Mouse (Mus musculus) retina, embryonic 14.5 days (tissue): ENCODE results near the gene Pnma1.
A peak's percentile ranks its signal among the peaks of the same experiment; 100 is the strongest.

ENCODE experiments used
- DNase-seq: peaks from one replicate; pipeline ENCODE4 v3.0.0-alpha.2; 2015; ENCODE audit warnings: low spot score

Gene Pnma1

DNA sequence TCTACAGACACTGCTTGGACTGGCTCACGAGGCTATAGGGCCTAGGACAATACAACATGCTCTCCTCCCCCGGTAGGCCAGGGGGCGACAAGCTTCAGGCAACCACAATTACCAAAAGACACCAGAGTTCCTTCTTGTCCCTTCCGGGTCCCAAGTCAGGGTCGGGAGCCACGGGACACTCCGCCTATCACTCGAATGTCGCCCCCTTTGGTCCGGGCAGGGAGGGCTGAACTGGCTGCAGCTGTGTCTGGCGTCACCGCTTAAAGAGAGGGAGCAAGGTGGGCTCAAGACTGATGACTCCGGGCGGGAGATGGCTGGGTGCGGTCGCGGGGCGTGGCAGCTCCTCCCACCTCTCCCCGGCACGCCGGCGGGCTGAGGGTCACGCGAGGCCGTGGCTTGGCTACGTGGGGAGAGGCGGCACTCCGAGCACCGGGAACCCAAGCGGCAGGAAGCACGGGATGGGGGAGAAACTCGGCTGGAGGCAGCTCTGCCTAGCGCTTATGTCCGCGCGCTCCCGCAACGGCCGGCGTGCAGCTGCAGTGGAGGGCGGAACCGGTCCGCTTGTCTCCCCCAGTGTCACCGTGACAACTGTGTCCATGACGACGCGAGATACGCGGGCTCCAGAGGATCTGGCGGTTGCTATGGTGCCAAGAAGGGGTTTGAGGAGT is at the start of gene Pnma1:
Gene Pnma1, minus strand, starts transcription at position 536 of the 668 bp plus-strand sequence.
- peak; percentile 90 for DNase-seq

DNA sequence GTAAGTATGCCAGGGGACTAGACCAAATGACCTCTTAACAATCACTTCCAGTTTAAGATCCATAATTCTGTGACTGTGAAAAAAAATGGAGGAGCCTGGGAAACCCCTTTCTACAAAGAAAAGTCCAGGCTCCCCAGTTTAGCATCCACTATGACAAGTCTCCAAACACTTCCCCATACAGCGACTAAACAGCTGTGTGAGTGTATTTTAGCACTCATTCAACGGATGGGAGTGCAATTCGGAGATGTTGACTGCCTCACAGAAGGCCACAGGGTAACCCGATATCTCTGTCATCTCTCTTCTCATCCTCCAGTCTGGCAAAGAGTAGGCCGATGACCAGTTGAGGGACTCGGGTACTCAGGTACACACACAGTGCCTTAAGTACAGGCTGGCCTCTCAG is 46.9 kb upstream of the Pnma1 start:
- DNase-seq = no peak

DNA sequence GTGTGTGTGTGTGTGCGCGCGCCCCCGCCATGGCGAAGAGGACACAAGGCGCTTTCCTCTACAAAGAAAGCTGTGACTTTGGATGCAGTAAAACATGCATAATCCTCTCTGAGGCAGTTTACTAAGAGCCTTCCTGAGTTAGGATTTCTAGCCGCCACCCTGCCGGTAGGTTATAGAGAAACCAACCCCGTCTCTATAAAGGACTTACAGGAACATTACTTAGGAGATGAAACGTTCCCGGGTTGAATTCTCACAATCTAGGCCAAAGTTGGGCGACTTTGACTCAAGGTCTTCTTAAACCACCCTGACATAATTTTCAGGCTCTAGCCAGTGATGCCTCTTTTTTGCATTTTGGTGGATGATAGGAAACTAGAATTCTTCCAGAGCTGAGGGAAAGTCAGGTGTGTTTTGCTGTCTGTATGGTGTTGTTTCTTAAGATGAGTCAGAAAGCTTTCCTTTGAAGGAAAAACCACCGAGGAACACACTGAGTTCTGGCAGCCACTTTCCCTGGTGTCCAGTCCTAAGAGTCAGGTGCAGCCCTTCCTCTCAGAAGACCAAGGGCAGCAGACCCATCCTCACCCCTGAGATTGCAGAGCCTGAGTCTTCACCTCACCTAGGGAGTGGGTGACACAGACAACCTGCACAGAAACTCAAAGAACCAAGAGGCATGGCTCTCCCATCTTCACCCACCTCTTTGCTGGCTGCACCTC is 46.3 kb upstream of the Pnma1 start:
- no peak for DNase-seq

DNA sequence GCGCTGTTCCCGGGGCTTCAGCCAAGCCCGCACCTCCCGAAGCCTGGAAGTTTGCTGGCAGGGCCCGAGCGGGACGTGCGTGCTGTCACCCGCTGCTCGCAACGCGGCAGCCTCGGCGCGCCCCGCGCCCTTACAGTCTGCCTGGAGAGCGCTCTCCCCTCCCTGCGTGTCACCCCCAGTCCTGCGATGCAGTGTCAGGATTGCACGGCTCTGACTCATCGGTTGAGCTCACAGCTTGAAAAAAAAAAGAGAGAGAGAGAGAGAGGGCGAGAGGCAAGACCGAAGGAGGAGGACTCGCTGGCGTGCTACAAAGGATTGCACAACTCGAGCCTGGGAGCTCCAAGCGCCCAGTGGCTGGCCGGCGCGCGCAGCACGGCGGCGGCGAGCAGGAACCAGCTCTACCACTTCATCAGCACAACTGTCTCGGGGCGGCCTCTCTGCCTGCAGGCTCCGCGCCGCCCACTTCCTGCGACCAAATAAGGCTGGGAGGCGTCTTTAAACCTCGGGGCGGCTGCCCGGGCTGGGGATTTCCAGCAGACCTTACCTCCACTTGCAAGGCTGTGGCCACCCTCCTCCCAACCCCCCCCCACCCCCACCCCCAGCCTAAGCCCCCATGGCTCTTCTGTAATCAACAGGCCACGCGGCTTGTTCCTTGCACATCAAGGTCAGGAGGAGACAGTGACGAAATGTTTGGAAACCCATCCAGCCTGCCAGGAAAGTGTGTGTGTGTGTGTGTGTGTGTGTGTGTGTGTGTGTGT is 45.5 kb upstream of the Pnma1 start:
- peak; percentile 90 for DNase-seq

DNA sequence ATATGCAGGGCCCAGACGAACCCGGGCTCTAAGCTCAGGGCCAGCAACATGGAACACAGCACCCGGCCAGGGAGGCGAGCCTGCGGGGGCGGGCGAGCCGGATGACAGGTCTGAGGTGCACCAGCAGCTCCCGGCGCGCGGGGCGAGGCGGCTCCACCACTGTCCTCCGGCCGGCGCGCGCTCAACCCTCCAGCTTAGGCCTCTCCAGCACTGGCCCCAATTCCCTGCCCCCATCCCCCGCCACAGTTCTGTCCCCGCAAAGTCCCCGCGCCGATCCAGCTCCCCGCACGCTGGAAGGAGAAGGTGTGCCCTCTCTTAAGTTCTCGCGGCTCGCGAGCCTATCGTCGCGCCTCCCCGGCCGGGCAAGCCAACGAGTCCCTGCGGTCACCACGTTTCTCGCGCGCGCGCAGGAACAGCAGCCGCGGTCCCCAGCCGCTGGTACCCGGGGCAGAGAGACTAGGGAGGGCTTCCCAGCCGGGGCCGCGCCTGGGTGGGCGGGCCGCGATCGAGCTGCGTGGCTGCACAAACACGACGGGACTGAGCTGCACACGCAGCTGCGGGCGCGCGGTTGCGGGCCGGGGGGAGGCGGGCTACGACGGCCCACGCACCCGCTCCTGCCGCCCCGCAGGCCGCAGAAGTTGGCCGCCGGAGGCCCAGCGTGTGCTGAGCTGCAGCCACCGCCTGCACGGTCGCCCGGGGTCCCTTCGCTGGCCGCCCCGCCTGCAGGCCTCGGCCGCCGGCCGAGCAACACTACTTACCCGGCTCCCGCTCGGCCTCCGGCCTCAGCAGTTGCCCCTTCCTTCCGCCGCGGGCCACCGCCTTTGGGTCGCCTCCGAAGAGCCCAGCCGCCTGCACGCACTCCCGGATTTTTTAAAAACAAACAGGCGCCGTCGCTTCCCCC is 44.7 kb upstream of the Pnma1 start:
- DNase-seq = peak; percentile 76

DNA sequence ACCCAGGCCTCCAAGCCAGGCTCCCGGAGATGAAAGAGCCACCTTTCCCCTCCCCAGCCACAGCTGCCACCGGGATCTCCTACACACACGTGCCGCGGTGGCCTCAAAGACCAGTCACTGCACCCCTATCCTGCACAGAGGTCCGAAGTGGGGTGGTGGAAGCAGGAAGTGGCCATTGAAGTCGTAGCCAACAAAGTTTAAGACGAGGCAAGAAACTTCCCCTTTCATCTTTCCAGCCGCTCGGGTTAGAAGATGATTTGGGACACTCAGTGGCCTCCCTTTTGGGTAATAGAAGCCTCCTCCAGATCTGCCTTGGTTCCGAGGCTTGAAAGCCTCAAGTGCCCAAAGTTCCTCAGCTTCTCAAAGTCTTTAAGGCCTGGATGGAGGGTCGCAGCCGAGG is 44.0 kb upstream of the Pnma1 start:
- DNase-seq = no peak

DNA sequence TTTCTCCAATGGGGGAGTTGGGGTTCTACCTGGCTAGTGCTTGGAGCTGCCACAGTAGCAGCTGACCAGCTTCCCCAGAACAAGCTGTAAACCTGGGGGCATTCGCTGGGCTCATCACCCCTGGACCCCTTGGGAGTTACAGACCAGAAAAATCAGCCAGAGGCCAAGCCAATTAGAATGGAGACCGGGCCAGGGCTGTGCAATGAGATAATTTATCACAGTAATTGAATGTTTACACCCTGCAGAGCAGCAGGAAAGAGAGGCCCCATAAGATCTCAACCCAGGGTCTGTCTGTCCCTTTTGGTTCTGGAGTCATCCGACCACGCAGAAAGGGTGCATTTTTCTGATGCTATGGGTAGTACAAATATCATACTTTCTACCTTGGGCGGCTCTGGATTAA is 43.5 kb upstream of the Pnma1 start:
- DNase-seq = peak; percentile 32

DNA sequence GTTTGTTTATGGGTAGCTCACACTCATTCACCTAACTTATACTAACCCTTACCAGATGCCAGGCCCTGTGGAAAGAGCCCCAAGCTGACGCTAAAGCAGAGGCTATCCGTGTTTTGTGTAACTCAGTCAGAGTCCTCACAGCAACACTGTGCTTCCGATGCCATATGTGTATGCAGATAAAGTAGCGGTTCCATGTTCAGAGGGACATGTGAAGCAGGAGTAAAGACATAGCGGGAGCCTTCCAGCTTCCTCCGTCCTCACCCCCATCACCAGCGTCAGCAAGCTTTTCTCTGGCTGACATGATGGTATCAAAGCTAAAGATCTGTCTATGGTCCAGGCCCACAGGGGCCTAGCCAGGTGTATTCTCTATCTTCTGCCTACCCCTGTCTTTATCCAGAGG is 42.9 kb upstream of the Pnma1 start:
- DNase-seq = no peak

DNA sequence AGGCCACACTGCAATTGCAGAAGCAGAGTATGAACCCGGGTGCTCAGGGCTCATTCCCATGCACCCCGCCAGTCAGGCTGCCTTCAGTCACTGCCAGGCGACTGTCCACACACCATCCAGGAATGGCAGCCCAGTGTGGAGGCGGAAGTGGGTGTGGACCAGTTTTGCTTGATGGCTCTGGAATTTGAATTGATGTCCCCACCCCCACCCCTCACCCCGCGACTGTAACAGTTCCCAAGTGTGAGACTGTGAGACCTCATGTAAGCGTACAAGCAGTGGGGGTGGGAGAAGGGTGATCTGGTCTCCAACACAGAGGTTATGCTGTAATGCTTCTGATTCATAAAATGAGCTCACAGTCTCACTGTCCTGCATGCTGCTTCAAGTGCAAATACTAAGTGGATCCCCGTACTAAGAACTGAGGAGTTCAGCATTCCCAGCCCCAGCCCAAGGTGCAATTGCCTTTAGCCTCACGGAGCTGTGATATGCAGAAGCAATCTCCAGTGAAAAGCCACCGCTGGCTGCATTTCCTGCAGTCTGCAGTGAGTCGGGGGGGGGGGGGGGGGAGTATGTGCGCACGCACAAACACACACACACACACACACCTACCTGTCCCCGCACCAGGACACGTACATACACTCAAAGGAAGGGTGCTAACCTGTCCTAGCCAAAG is 42.0 kb upstream of the Pnma1 start:
- DNase-seq = no peak

DNA sequence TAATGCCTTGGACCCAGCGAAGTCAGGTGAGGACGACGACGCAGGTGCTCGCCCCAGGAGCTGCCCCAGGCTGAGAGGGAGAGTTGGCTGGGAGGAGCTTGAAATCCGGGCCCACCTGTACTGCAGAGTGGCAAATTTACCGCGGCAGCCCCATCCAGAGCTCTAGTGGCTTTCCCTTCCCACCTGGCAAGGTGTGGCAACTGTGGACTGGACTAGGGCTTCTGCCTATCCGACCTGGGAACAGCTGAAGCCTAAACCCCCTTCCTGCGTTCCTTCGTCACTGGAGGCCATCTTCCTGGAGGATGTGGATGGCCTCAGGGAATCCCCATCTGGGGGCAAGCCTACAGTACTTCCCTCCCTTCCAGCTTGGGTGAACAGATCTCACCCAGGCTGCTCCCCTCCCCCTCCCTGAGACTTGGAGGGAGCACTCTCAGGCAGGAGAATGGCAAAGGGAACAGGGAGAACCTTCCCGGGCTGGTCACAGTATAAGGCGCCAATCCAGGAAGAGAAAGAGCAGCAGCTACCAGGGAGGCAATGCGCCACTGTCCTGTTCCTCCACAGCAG is 40.7 kb upstream of the Pnma1 start:
- DNase-seq = no peak

DNA sequence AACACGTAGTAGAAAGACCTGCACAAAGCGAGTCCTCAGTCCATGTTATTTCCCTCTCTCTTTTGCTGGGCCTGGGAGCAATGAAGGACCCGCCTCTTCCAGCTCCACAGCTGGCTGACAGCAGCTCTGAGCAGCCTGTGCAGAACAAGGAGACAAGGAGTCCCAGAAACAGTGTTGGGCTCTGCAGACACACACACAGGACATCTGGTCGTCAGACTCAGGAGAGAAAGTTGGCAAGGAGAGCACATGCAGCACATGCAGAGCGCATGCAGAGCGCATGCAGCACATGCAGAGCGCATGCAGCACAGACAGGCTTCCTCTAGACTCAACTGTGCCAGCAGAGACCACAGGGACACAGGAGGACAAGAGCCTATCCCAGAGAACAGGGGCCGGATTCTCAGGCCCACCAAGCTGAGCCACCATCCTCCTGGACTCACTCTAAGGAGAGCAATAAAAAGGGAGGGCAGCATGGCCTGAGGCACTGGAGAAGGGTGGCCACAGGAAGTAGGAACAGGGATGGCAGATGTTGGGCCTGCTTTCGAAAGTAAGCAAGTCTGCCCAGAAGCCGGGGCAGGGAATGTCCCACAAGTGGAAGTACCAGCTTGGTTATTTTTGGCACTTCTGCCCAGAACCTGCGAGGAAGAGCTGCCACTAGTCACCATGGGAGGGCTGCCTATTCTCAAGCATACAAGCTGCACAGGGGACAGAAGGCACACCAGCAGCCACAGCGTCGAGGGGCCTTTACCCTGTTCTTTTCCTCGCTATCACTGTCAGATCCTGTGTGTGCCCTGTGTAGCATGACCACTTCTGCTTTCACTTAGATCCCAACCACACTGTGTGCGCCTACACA is 39.7 kb upstream of the Pnma1 start:
- DNase-seq = no peak

DNA sequence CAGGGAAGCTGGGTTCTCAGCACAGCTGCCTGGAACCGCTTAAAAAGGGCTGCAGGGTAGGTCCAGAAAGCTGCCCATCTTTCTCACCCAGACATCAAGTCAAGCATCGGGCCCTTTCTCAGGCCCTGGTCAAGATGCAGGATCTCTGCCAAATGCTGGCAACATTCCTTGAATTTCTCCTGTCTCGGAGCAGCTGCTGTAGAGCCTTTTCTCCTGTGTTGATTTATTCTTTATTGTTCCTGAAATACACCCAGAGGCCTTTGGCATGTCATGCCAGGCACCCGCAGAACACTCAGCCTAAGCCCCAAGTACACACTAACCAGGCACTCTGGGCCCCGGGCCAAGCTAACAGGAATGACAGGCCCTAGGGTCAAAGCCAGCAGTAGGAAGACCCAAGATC is 38.7 kb upstream of the Pnma1 start:
- no peak for DNase-seq

DNA sequence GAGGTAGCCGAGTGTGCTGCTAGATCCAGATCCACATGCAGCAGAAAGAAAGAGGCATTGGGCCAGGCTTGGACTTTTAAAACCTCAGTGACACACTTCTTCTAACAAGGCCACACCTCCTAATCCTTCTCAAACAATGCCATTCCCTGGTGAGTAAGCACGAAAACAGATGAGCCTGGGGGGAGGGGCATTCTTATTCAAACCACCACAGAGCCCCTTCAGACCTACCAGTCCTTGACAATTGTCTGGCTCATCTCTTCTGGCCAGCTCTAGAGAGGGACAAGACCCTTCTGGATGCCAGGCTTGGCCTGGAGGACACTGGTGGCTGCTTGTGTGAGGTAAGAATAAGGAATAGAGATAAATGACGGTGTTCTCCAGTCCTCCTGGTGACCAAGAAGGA is 38.2 kb upstream of the Pnma1 start:
- DNase-seq = no peak

DNA sequence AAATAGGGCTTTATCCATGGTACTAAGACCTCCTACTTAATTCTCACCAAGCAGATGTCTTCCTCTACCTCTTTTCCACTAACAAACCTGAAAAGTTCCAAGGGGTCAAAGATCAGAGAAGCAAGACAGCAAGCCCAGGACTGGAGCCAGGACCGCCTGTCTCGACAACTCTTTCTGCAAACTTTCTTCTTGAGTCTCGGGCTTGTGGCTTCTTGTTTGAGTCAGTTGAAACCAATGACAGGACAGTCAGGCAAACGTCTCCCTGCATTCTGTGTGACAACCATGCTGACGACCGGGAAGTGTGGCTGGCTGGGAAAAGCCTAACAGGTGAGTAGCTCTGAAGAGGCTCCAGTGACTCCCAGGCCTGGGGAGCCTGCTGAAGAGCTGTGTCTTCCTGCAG is 37.3 kb upstream of the Pnma1 start:
- DNase-seq = no peak

DNA sequence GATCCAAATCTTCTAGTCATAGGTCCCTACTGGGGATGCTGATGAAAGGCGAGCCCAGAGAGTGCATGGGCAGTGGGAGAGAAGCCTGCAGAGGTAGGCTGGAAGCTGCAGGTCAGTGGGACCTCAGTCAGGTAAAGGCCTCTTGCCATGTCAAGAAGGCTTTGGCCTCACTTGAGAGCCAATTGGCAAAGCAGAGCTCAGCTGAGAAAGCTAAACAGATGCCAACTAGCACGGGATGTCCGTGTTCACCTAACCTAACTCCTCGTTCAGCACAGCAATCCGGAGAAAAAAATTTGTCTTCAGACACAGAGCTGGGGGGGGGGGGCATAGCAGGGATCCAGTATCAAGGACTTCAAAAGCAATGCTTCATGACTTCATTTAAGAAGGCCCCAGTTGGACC is 36.7 kb upstream of the Pnma1 start:
- no peak for DNase-seq

DNA sequence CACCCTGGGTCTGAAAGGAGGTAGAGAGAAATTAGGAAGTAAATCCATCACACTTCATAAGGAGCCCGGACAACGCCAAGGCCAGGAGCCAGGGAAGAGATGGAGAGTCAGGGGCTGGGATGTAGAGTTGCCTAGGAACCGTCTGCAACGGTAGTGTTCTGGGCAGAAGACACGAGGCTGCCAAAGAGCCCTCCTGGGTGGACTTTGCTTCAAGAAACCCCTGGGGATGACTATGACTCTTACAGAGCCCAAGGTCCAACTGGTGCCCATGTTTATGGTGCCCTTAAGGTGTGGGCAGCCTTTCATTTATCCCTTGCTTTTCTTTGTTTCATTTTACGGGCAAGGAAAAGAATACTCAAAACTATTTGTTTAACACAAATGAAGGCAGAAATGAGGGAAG is 33.7 kb upstream of the Pnma1 start:
- no peak for DNase-seq

DNA sequence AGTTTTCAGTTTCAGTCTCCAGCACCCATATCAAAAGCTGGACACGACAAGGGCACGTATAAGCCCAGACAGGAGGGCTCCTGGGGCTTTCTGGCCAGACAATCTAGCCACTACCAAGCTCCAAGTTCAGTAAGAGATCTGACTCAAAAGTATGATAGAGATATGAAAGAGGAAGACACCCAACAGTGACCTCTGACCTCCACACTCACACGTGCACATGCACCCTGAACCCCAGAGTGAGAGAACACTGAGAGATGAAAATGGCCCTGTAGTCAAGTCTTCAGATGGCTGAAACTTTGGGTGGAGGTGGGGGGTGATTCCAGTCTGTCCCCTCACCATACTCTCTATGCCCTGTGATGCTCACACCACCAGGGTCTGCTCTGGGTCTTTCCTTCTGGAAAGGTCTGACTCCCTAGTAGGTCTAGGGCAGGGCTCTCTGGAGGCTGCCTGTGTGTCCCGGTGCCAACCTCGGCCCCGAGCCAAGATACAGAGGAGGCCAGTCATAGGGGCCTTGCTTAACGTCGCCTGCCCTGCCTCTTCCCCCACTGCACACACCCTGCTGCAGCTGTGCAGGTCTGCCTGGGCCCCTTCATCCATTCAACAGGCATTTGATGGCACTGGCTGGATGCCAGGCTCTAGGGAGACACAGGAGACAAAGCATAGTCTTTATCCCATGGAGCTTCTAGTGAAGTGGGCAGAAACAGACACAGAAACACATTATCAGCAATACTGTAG is 32.6 kb upstream of the Pnma1 start:
- DNase-seq = no peak

DNA sequence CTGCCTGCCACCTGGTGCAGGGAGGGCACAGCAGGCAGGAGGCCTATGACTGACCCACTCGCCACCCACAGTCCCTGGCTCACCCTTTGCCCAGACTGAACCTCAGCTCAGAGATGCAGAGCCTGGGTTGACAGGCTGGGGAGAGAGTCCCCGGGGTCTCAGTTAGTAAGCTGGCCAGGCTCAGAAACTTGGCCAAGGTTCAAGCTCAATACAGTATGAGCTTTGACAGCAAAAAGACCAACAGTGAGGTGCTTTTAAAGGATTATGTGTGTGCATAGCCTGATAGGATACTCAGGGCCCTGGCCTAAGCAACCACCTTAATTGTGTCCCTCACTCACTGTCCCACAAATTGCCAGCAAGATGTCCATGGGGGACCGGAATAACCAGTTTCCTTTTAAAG is 31.8 kb upstream of the Pnma1 start:
- no peak for DNase-seq

DNA sequence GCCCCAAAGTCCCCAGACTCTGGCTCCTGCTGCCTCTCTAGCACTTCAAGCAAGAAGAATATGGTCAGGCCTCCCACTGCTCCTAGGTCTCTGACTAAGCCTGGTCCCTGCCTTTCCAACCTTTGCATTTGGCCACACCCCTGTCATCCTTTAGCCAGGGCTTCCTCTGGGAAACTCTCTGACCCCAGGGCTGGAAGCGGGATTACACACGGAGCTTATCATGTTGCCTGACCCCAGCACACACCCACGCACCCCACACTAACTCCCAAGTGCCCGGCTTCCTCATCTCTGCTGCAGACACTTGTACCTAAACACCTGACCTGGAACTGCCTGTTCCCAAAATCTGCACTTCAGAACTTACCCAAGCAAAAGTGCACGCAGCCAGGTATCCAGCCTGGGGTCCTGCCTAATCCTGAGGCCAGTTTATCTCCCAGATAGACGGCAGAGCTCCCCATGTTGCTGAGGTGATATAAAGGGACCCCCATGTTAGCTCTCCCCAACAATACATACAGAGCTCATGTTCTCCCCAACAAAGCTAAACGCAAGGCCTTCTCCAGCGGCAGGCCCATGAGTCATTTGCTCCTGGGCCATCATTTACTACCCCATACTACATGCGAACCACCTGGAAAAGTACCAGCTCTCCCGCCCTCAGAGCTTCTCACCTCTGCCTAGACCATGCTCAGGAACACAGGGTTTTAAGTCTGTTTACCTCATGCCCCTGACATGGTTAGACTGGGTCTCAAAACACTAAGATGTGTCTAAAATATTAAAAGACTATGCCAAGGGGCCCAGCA is 30.6 kb upstream of the Pnma1 start:
- no peak for DNase-seq
